Mouse (Mus musculus): ENCODE data around the gene Nkx2-4. TPM values are rescaled to one million over a fixed set of nuclear protein-coding genes. Genes with fewer than 3 reads are reported as not detected.

Nkx2-4 gene
- polyA plus RNA-seq, 1 experiment, result not detected

- no peak for TF ChIP-seq GATA1 (IDR thresholded peaks at IDR 0.05; ENCODE audit: low read length)
These were observed 49.4 kb downstream of the Nkx2-4 start for GRCm38 (mm10) chr2:147035864-147036263.

Other genes with a start within 250 kb of the Nkx2-4 start
- gene Kiz, start 229.6 kb downstream of the Nkx2-4 start, polyA plus RNA-seq (2012), result 9.1 and 12.0 TPM in 2 replicates
- gene Xrn2, start 72.4 kb downstream of the Nkx2-4 start, polyA plus RNA-seq (2012), result 6.2 and 11.6 TPM in 2 replicates
- gene Nkx2-2, start 108.8 kb upstream of the Nkx2-4 start, polyA plus RNA-seq (2012), result not detected in 2 replicates